Mouse (Mus musculus): ENCODE data around the gene Max. TPM values are rescaled to one million over a fixed set of nuclear protein-coding genes. Genes with fewer than 3 reads are reported as not detected.

Max gene
- 51.5 and 66.9 TPM in 2 replicates for polyA plus RNA-seq (2012; rRNA removed)

DNA sequence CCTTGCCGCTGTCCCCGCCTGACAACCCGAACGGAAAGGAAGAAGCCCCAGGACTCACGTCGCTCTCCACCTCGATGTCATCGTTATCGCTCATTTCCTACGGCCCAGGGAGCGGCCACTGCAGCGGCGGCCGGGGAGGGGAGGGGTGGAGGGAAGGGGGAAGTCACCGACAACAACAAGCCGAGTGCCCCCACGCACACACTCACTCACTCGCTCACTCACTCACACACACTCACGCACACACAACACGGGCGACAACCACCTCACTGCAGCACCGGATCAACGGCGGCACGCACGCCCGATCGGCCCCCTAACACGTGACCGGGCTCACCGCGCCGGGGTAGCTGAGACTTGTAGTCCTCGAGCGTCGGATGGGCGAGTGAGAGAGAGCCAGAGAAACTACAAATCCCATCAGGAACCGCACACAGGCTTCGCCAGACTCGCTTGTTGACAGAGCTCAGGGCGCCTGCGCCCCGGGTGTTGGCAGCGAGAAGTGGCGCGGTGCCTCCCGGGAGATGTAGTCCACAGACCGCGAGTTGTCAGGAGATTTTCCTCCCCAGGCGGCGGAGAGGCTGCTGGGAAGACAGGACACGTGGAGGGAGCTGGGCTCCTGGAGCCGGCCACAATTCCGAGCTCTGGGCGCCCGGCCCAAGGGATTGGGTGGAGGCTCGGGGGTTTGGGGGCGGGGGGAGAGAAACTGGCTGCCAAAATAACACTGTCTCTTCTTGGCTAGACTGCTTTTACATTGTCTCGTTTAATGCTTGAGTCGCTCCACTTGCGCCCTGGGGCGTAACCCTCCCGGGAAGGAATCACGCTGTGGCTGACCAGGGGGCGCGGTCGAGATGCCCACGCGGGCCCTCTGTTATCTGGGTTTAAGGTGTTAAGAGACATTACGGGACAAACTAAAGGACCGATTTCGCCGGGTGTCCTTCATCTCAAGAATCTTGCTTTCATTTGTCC, at the start of gene Max:
Max (minus strand) TSS at position 270 of the 960 bp plus-strand sequence.
- DNase-seq (ENCODE audit: extremely low spot score in 1 of 2, low spot score in 1 of 2): peak; percentile 99

DNA sequence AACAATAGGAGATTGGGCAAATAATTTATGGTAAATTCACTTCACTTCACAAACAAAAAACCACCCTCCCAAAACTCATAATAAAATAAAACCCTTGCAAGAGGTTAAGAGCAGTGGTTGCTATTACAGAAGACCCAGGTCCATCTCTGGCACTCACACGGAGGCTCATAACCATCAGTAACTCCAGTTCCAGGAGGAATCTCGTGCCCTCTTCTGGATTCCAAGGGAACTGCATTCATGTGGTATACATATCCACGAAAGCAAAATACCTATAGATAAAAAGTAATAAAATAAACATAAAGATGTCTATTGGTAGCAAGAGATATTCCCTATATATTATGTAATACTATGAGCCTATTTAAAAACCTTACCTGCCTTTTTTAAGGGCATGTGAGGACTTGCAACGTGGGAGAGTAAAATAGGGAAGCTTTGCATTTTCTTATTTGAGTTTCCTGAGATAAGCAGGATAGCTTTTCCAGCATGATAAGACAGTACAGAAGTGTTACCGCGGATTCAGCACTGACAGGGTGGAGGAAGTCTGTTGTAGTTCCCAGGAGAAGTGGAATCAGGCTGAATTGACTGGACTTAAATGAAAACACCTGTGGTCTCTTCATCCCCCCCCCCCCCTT, 49.2 kb upstream of the Max start:
- no peak for DNase-seq (ENCODE audit: extremely low spot score in 1 of 2, low spot score in 1 of 2)

DNA sequence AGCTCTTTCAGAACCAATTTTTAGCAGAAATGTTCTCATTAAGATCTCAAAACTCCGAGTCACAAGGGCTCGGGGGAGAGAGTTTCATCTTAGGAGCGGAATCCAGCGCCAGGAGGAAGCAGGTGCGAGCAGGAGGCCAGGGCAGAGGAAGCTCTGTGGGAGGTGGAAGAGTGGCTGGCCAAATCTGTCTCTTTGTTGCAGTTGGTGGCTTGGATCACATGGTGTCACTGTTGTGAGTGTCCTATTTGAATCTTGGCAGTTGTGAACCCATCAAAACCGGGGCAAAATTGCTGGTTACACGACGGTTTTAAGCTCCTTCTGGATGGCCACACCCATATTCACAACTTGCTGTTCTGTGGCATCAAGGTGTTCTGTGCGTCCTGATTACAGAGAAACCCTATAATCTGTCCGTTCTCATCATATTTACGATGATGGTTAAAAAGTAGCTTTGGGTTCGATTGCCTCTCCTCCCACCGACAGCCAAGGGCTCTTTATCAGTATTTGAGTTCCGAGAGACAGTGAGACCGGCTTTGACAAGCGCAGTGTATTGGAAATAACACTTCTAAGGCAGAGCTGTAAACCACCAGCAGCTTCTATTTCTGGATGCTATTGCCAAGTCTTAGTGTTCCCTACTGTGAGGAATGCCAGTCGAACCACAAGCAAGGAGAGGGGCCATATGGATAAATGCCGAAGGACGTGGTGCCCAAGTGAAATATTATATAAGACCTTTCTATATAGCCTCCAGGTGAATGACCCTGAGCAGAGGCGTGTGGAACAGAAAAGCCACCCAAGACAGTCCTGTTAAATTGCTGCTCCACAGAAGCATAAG, 47.4 kb upstream of the Max start:
- DNase-seq (ENCODE audit: extremely low spot score in 1 of 2, low spot score in 1 of 2): no peak

DNA sequence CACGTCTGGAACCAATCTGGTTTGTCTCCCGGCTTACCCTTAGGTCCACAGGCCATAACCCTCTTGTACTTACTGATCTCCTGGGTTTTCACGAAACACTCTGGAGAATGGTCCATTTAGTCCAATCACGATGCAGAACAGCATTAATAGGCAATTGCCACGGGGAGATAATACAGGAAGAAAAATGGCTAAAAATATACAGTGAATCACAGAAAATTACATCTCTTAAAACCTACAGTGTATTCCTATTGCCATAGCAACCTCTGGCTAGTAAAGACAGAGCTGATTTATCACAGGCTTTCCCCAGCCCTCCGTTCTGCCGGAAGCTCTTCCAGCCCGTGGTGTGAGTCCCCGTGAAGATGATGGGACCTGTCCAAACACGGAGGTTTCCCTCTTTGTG, 42.9 kb upstream of the Max start:
- DNase-seq (ENCODE audit: extremely low spot score in 1 of 2, low spot score in 1 of 2): peak in 1 of 2 experiments; percentile 40

DNA sequence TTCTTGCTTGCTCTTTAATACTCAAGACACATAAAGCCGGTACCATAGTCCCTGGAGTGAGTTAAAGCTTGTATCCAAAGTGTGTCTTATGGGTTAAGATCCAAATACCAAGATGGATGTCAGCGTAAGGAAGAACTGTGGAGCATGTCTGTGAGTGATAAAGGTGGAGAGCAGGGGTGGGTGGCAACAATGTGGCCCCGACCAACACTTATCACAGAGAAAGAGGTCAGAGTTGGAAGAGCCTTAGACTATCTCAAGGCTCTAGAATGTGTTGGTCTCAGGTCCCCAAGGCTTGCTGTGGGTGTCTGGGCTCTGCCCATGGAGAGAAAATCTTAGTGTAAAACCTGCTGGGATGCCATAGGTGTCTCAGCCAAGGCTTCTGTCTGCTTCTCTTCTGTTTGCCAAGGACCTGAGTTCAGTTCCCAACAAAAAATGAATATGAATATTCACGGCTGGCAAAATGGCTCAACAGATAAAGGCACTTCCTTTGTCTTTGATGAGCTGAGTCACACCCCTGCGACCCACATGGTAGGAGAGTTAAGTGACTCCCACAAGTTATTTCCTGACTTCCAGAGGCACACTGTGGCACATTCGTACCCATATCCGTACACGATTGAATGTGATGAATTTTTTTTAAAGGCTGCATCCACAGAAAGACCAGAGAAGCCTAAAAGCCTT, 40.7 kb upstream of the Max start:
- DNase-seq (ENCODE audit: extremely low spot score in 1 of 2, low spot score in 1 of 2): no peak

DNA sequence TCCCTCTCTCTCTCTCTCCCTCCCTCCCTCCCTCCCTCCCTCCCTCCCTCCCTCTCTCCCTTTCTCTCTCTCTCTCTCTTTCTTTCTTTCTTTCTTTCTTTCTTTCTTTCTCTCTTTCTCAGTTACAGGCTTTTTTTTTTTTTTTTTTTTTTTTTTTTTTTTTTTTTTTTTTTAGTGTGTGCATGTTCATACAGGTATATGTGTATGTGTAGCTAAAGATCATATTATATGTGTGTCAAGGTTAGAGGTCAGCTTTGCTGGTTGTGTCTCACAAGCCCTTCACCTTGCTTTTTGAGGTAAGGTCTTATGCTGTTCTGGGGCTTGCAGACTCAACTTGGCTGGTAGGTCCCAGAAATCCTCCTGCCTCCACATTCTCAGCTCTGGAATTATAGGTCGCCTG, 39.3 kb upstream of the Max start:
- DNase-seq (ENCODE audit: extremely low spot score in 1 of 2, low spot score in 1 of 2): no peak

DNA sequence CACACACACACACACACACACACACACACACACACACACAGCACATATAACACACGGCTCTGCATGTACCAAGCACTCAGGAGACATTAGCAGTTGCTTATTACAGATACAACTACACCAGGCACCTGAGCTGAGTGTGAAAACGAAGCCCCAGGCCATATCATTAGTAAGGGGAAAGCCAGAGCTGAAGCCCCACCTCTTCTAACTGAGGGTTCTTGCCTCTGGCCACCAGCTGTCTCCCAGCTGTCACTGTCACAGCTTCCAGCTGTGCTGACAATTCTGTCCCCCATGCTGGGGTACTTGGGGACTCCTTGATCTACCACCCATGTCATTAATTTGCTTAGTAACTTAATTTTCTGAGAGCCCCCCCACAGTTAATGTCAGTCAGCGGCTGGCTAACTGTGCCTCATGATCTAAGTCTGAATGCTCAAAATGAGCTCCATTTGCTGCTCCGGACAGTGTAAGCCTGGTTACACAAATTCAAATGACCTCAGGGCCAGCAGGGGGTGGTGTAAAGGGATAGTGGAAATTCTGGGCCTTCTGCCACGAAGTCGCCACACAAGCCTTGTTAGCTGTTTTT, 38.8 kb upstream of the Max start:
- DNase-seq (ENCODE audit: extremely low spot score in 1 of 2, low spot score in 1 of 2): no peak

DNA sequence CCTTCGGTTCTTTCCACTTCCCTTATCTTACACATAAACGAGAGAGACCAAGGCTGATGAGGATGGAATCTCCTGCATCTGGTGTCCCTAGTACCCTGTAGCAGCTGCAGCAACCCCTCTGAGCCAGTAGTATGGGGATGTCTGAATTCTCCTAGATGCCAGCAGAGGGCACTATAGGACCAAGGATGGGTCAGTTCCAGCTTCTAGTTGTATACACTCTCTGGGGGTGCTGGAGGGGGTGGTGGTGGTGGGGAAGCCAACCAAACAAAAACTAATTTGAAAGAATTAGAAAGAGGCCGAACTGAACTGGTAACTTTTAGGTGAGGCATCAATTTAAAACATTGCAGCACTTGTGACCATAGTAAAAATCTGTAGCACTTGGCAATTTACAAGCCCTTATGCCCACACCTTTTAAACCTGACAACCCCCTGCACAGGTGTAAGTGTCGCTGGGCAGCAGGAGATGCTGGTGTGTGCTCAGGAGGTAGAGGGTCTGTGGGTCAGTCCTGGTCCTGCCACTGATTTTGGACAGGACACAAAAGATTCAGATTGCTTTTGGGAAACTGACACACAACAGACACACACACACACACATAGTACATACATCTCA, 38.2 kb upstream of the Max start:
- peak; percentile 39 to 84 for DNase-seq (ENCODE audit: extremely low spot score in 1 of 2, low spot score in 1 of 2)

DNA sequence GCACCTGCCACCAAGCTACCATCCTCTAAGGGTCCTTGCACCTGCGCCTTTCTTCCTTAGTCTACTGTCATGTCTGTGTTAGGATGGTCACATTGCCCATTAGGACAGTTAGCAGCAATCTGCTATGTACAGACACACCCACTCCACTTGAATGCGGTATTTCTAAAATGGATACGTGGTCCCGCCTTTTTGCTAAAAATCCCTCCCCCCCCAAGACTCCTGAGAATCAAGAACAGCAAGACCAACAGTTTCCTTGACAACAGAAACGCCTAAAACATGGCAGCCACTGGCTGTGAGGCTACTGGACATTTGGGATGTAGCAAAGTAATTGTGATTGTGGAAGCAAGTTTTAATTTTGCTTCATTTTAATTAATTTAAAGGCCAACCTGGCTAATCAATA, 32.8 kb upstream of the Max start:
- no peak for DNase-seq (ENCODE audit: extremely low spot score in 1 of 2, low spot score in 1 of 2)

DNA sequence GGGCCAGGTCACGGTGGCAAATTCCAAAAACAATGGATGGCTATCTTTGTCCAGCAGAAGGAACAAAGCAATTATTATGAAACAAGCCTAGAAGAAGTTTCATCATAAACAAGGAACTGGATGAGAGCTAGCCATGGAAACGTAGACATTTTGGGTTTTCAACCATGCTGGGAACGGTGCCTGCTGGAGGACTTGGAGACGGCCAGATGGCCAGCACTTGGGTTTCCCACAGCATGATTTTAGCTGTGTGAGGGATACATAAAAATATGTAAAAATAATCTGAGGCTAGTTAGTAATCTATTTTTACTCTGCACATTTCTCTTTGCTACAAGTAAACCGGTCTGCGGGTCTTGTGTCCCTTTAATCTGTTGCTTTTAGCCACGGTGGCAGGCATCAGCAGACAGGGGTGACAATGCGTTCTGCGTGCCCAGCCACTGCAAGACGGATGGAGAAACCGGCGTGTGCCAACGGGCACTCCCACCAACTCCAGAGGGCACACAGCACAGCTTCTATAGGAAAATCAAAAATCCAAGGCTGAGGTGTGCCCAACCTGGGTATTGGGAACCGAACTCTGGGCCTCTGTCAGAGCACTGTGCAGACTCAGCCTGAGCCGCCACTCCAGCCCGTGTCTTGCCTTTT, 31.0 kb upstream of the Max start:
- DNase-seq (ENCODE audit: extremely low spot score in 1 of 2, low spot score in 1 of 2): peak; percentile 33 to 67

DNA sequence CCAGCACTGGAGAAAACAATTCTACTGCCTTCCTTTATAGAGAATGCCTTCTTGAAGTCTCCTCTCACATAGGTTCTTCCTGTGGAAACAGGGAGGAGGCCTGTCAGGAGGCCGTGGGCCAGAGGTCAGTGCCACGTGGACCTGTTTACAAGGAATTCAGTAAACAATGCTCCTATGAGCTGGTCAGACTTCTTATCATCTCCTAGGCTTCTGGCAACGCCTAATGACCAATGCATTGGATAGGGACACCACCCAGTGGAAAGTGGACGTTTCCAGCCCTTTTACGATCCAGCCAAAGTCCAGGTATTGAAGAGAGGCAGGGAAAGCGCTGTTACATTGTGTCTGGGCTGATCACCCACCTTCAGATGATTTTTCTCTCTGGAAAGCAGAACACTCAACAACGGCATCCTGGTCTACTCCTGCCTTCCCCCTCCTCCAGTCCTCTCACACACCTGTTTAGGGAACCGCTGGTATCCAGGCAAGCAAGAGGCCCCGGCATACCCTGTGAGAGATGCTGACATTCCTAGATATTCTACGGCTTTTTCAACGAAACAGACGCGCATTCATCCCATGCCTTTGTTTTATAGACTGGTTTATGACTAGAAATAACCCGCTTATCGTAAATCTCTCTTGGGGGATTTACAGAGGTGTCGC, 20.9 kb upstream of the Max start:
- no peak for DNase-seq (ENCODE audit: extremely low spot score in 1 of 2, low spot score in 1 of 2)

DNA sequence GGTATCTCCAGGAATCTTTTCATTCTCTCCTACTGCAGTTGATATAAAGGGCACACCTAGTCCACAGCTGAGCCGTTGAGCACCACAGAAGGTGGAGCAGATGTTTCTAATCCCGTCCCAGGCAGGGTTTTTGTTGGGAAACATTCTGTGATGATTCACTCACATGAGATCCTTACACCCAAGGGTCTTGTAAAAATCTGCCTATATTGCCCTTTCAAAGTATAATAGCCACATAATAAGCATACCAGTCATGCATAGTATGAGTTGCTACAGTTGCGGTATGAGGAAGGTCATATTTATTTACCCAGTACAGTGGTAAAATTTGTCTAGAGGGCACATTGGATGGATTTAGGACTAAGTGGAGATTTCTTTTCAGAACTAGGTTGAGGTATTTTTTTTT, 17.5 kb upstream of the Max start:
- no peak for DNase-seq (ENCODE audit: extremely low spot score in 1 of 2, low spot score in 1 of 2)

DNA sequence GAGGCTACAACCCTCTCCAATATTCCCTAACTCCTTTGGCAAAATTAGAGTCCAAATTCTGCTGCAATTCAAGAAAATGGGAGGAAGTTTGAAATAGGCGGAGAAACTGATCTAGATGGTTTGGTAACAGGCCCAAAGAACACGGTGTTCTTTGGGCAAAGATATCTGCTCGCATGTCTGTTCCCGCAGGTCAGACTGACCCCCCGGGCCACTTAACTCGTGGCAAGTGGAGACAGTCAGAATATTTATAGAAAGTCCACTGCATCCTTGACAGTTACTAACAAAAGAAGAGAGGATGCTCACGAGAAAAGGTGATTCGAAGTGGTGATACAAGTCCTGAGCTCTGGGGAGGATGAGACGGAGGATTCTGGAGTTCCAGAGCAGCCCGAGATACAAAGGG, 10.7 kb upstream of the Max start:
- no peak for DNase-seq (ENCODE audit: extremely low spot score in 1 of 2, low spot score in 1 of 2)

DNA sequence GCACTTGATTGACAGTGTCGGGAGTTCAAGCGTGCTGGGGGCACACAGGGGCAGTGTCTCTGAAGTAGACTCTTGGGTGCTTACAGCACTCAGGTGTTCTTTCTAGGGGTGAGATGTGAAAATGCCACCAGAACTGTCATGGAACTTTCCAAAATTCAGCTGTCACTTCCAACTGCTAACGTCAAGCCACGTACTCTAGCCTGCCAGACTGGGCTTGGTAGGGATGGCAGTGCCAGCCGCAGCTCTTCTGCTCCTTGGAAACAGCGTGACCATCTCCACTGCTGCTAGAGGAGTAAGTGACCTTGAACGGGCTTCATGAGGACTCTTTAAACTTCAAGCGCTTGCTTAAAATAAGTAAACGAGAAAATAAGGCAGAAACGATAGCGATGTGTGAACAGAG, 10.2 kb upstream of the Max start:
- no peak for DNase-seq (ENCODE audit: extremely low spot score in 1 of 2, low spot score in 1 of 2)

DNA sequence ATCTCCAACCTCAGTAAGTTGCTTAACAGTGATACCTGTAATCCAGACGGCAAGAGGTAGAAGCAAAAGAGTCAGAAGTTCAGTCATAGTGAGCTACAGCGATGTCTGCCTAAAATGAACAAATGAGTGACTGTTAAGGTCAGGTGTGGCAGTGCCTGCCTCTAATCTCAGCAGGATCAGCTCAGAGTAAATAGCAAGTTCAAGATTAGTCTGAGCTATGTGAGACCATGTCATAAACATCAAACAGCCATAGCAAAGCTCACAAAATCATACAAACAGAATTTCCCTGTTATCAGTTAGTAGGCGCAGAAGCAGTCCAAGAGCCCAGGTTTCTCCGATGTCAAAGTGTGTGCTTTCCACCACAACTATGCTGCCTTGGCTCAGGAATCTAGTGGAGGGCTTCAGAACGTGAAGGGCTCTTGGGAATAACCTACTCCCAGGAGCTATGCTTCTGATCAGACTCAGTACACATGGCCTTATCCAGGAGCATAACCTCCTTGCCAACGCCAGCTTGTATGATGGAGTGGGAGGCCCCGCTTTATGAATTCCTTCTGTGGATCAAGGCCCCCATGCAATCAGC, 9.7 kb upstream of the Max start:
- DNase-seq (ENCODE audit: extremely low spot score in 1 of 2, low spot score in 1 of 2): no peak

DNA sequence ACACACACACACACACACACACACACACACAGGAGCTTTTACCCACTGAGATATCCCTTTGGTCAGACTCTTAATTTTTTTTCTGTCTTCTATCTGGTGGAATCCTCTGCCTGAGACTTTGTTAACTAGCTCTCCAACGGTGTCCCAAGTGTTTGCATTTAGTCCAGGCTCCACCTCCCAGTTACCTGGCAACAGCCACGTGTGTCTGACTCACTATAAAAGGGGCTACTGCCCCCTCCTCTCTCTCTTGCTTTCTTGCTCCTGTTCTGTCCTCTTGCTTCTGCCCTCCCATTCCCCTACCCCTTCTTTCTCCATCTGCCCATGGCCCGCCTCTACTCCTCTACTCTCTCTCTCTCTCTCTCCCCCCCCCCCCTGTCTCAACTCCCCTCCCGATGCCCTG, 3.9 kb upstream of the Max start:
- DNase-seq (ENCODE audit: extremely low spot score in 1 of 2, low spot score in 1 of 2): no peak

DNA sequence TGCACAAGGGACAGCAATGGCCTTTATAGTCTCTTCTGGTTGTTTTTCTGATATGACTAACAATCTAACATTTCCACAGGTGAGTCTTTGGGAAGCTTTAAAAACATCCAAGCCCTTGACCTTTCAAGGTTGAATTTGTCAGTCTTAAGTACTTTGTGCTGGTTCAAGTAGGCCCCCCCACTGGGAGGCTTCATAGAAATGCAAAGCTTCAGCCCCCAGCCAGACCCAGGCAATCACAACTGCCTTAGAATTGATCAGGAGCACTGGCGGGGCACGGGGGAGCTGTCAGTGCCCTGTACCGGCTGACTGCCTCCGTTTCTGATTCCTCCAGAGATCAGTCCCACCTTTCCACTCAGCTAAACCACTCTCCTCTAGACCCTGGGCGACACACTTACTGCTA, 3.1 kb upstream of the Max start:
- no peak for DNase-seq (ENCODE audit: extremely low spot score in 1 of 2, low spot score in 1 of 2)
